ENCODE assay signal across 14 mouse cellular contexts in the genomic region with DNA sequence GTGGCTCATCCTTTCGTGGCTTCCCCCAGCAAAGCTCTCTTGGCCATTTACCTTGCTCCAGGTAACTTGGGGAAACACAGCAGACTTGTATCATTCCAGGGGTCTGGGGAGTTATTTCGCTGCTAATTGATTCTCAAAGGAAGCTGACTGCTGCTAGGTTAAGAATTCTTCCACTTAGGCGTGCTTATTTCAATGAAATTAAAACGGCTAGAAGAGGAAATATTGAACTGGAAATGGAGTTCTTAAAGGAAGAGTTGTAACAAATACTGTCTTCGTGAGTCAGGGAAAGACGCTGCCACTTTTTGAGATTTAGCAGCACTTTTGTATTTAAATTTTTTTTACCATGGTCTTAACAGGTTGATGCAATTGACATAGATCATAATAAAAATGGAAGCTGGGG.
DNase-seq lines count a peak whose midpoint lies in the region; ATAC-seq lines count a peak whose summit lies in the region.
"Had no signal": no experiment of that assay in that cellular context is flagged by ENCODE, and none has a peak within 500 bp of the region (broad histone marks: within the 10 kb centered on the region; RNA-seq: fewer than 3 reads in every experiment).

No protein-coding gene starts in this region.

- H3K27ac ChIP-seq in heart, embryonic 13.5 days (replicated peaks): no peak overlapping the region
- H3K27ac ChIP-seq in embryonic facial prominence, embryonic 14.5 days (replicated peaks; ENCODE audit: low read depth, low read length): no peak overlapping the region
- 0 out of 2 replicates have a peak overlapping the region, but pooled peaks have one; percentile 23 for H3K27ac ChIP-seq in hindbrain, embryonic 13.5 days
- no peak overlapping the region for H3K27ac ChIP-seq in midbrain, embryonic 13.5 days
- H3K27ac ChIP-seq: heart, adult 2 months; liver, embryonic 14.5 days had no signal

- H3K27me3 ChIP-seq in heart, embryonic 13.5 days (replicated peaks): peaks cover 24% of the 10 kb centered on the region
- H3K27me3 ChIP-seq in embryonic facial prominence, embryonic 14.5 days (replicated peaks; ENCODE audit: control insufficient read depth, insufficient read depth, low read length): peaks cover 4% of the 10 kb centered on the region; the same call in 1 of the 2 replicates
- H3K27me3 ChIP-seq in hindbrain, embryonic 13.5 days: no peaks in the 10 kb centered on the region
- H3K27me3 ChIP-seq in midbrain, embryonic 13.5 days: peaks cover 12% of the 10 kb centered on the region

- peaks cover 28% of the 10 kb centered on the region for H3K4me1 ChIP-seq in heart, embryonic 13.5 days
- peaks cover 18% of the 10 kb centered on the region for H3K4me1 ChIP-seq in embryonic facial prominence, embryonic 14.5 days (ENCODE audit: control insufficient read depth, insufficient read depth, low read length)
- peaks cover 53% of the 10 kb centered on the region for H3K4me1 ChIP-seq in hindbrain, embryonic 13.5 days (replicated peaks)
- H3K4me1 ChIP-seq in midbrain, embryonic 13.5 days (replicated peaks): peaks cover 54% of the 10 kb centered on the region

- ATAC-seq in heart, embryonic 13.5 days (ENCODE audit: extremely low read depth, insufficient number of reproducible peaks, low FRiP score, low TSS enrichment): no peak
- no peak for ATAC-seq in embryonic facial prominence, embryonic 14.5 days (ENCODE audit: low read depth)
- ATAC-seq in hindbrain, embryonic 13.5 days (ENCODE audit: low FRiP score): no peak
- ATAC-seq in midbrain, embryonic 13.5 days: no peak

- peak overlapping the region; percentile 62 for H3K4me2 ChIP-seq in heart, embryonic 13.5 days
- H3K4me2 ChIP-seq in embryonic facial prominence, embryonic 14.5 days (ENCODE audit: low read depth, low read length): peak overlapping the region; percentile 31
- H3K4me2 ChIP-seq in hindbrain, embryonic 13.5 days: peak overlapping the region; percentile 39
- H3K4me2 ChIP-seq in midbrain, embryonic 13.5 days (replicated peaks): peak overlapping the region; percentile 42

- DNase-seq in heart, adult 9 months (ENCODE audit: low spot score in 2 of 2): no peak
- DNase-seq in embryonic facial prominence, embryonic 14.5 days (ENCODE audit: low spot score): no peak
- DNase-seq in cerebellum, adult 11 months: no peak
- DNase-seq in embryo, embryonic 10 days (ENCODE audit: low spot score): no peak
- DNase-seq in urinary bladder, adult 18-20 months (ENCODE audit: low spot score in 2 of 2): no peak
- DNase-seq: cerebellum, adult 2 months; heart, adult 2 months; kidney, adult 11 months; layer of hippocampus, postnatal 36 days; right cerebral cortex, postnatal 14 days had no signal

- H3K9ac ChIP-seq in heart, embryonic 13.5 days: 0 out of 2 replicates have a peak overlapping the region, but pooled peaks have one; percentile 11
- no peak overlapping the region; the same call in 1 of the 2 replicates for H3K9ac ChIP-seq in embryonic facial prominence, embryonic 14.5 days (ENCODE audit: low read depth, low read length)
- H3K9ac ChIP-seq in hindbrain, embryonic 13.5 days: no peak overlapping the region
- H3K9ac ChIP-seq in midbrain, embryonic 13.5 days (replicated peaks): peak overlapping the region; percentile 6; the same call in 1 of the 2 replicates
- H3K9ac ChIP-seq: liver, embryonic 14.5 days had no signal

- no peaks in the 10 kb centered on the region for H3K36me3 ChIP-seq in heart, embryonic 13.5 days
- H3K36me3 ChIP-seq in embryonic facial prominence, embryonic 14.5 days (ENCODE audit: control insufficient read depth, insufficient read depth, low read length): no peaks in the 10 kb centered on the region
- no peaks in the 10 kb centered on the region for H3K36me3 ChIP-seq in hindbrain, embryonic 13.5 days
- no peaks in the 10 kb centered on the region for H3K36me3 ChIP-seq in midbrain, embryonic 13.5 days

- H3K4me3 ChIP-seq in heart, embryonic 13.5 days: no peak overlapping the region
- no peak overlapping the region for H3K4me3 ChIP-seq in embryonic facial prominence, embryonic 14.5 days (ENCODE audit: low read depth, low read length)
- H3K4me3 ChIP-seq in hindbrain, embryonic 13.5 days: no peak overlapping the region
- no peak overlapping the region for H3K4me3 ChIP-seq in midbrain, embryonic 13.5 days (replicated peaks)
- H3K4me3 ChIP-seq: heart, adult 2 months had no signal

- no peaks in the 10 kb centered on the region for H3K9me3 ChIP-seq in heart, embryonic 13.5 days
- H3K9me3 ChIP-seq in embryonic facial prominence, embryonic 14.5 days (ENCODE audit: control insufficient read depth, low read length): no peaks in the 10 kb centered on the region
- no peaks in the 10 kb centered on the region for H3K9me3 ChIP-seq in hindbrain, embryonic 13.5 days
- H3K9me3 ChIP-seq in midbrain, embryonic 13.5 days: no peaks in the 10 kb centered on the region

- 61% methylated on average over 6 of the region's 6 CpGs for WGBS in heart, embryonic 13.5 days
- 40% methylated on average over 6 of the region's 6 CpGs for WGBS in embryonic facial prominence, embryonic 14.5 days
- WGBS in hindbrain, embryonic 13.5 days: 42% methylated on average over 6 of the region's 6 CpGs
- 27% methylated on average over 6 of the region's 6 CpGs for WGBS in midbrain, embryonic 13.5 days

Comparison
In these comparisons a context has a peak if more than half of its experiments do, and no peak if none do; other contexts are left out.
1. H3K9ac ChIP-seq: peak in heart, embryonic 13.5 days (single experiment) and midbrain, embryonic 13.5 days (single experiment); none in embryonic facial prominence, embryonic 14.5 days (single experiment) and hindbrain, embryonic 13.5 days (single experiment).
2. Peak in every context shown above with its lines, with median percentiles within 50 percentile points of each other: H3K4me2 ChIP-seq.